In genomic region chr9:104062430-104063243, GRCm38 (mm10) we compare ENCODE assay signal across 8 mouse cellular contexts. TPM values are rescaled to one million over a fixed set of nuclear protein-coding genes. Genes with fewer than 3 reads are reported as not detected.
DNase-seq lines count a peak whose midpoint lies in the region; ATAC-seq and TF ChIP-seq lines count a peak whose summit lies in the region.

Gene Uba5 (minus strand): TSS chr9:104063134.

- H3K27ac ChIP-seq in intestine, embryonic 15.5 days, result 0 out of 2 replicates have a peak within 1 kb of the TSS, but pooled peaks have one; percentile 42
- peak within 1 kb of the TSS; percentile 28; the same call in 1 of the 2 replicates for H3K27ac ChIP-seq in limb, embryonic 14.5 days (replicated peaks; ENCODE audit: low read depth, low read length)
- H3K27ac ChIP-seq in midbrain, postnatal 0 days (ENCODE audit: low read depth, low read length), result peak within 1 kb of the TSS; percentile 80
- peak within 1 kb of the TSS; percentile 81 for H3K27ac ChIP-seq in testis, adult 2 months (ENCODE audit: control insufficient read depth, insufficient read depth, low read depth, low read length)

- peaks cover 6% of the 10 kb centered on the region for H3K4me1 ChIP-seq in intestine, embryonic 15.5 days (replicated peaks)
- H3K4me1 ChIP-seq in limb, embryonic 14.5 days (ENCODE audit: control insufficient read depth, insufficient read depth, low read length), result peaks cover 15% of the 10 kb centered on the region
- H3K4me1 ChIP-seq in midbrain, postnatal 0 days (ENCODE audit: insufficient read depth, low read length), result peaks cover 14% of the 10 kb centered on the region
- H3K4me1 ChIP-seq in testis, adult 2 months (ENCODE audit: control insufficient read depth, insufficient read depth, low read length), result peaks cover 5% of the 10 kb centered on the region

- TF ChIP-seq POLR2A in limb, embryonic 14.5 days (IDR thresholded peaks at IDR 0.05; ENCODE audit: borderline replicate concordance, extremely low read depth, insufficient read depth, insufficient read length), result peak; percentile 45; the same call in 1 of the 2 replicates
- TF ChIP-seq POLR2A in testis, adult 2 months (IDR thresholded peaks at IDR 0.05; ENCODE audit: control insufficient read depth, low read depth, low read length), result peak; percentile 58; the same call in 1 of the 2 replicates

- WGBS in intestine, embryonic 15.5 days, result under 1% methylated on average over 55 of the region's 59 CpGs
- 2% methylated on average over 46 of the region's 59 CpGs for WGBS in limb, embryonic 14.5 days
- WGBS in midbrain, postnatal 0 days, result 1% methylated on average over 57 of the region's 59 CpGs

- peak within 1 kb of the TSS; percentile 84 for H3K9ac ChIP-seq in intestine, embryonic 15.5 days
- H3K9ac ChIP-seq in limb, embryonic 14.5 days (ENCODE audit: low read depth, low read length, severe bottlenecking), result peak within 1 kb of the TSS; percentile 77
- peak within 1 kb of the TSS; percentile 85 for H3K9ac ChIP-seq in midbrain, postnatal 0 days (replicated peaks; ENCODE audit: low read length, poor library complexity, severe bottlenecking)

- DNase-seq in cerebellum, adult 8-10 months, result no peak
- peak; percentile 85 to 88 for DNase-seq in cerebellum, postnatal 10 days
- peak; percentile 67 to 71 for DNase-seq in gastrocnemius, postnatal 36 days
- DNase-seq in limb, embryonic 14.5 days (ENCODE audit: low spot score), result peak; percentile 80
- DNase-seq in midbrain, postnatal 0 days (ENCODE audit: low spot score), result peak; percentile 85

- no peaks in the 10 kb centered on the region for H3K27me3 ChIP-seq in intestine, embryonic 15.5 days (replicated peaks)
- H3K27me3 ChIP-seq in limb, embryonic 14.5 days (ENCODE audit: control insufficient read depth, insufficient read depth, low read length), result no peaks in the 10 kb centered on the region
- no peaks in the 10 kb centered on the region for H3K27me3 ChIP-seq in midbrain, postnatal 0 days (ENCODE audit: insufficient read depth, low read length)
- no peaks in the 10 kb centered on the region for H3K27me3 ChIP-seq in testis, adult 2 months (ENCODE audit: control insufficient read depth, insufficient read depth, low read length)

- peak; percentile 57; the same call in 1 of the 2 replicates for ATAC-seq in cerebellum, adult (ENCODE audit: insufficient number of reproducible peaks, low FRiP score, low TSS enrichment)
- ATAC-seq in intestine, embryonic 15.5 days, result peak; percentile 88
- ATAC-seq in limb, embryonic 14.5 days (ENCODE audit: low FRiP score, low read depth), result peak; percentile 76
- ATAC-seq in midbrain, postnatal 0 days (ENCODE audit: low FRiP score), result peak; percentile 83

- peaks cover 10% of the 10 kb centered on the region for H3K36me3 ChIP-seq in intestine, embryonic 15.5 days
- H3K36me3 ChIP-seq in limb, embryonic 14.5 days (ENCODE audit: control insufficient read depth, insufficient read depth, low read length), result peaks cover 23% of the 10 kb centered on the region
- peaks cover 19% of the 10 kb centered on the region for H3K36me3 ChIP-seq in midbrain, postnatal 0 days (ENCODE audit: insufficient read depth, low read length)
- no peaks in the 10 kb centered on the region for H3K36me3 ChIP-seq in testis, adult 2 months (ENCODE audit: control insufficient read depth, insufficient read depth, low read length)

- H3K4me3 ChIP-seq in intestine, embryonic 15.5 days (replicated peaks), result peak within 1 kb of the TSS; percentile 100
- H3K4me3 ChIP-seq in limb, embryonic 14.5 days (replicated peaks; ENCODE audit: low read length), result peak within 1 kb of the TSS; percentile 87
- H3K4me3 ChIP-seq in midbrain, postnatal 0 days (ENCODE audit: low read depth, low read length), result peak within 1 kb of the TSS; percentile 99
- peak within 1 kb of the TSS; percentile 93 for H3K4me3 ChIP-seq in testis, adult 2 months (ENCODE audit: control insufficient read depth, low read depth, low read length)

- TF ChIP-seq CTCF in midbrain, postnatal 0 days (IDR thresholded peaks at IDR 0.05), result no peak
- TF ChIP-seq CTCF in testis, adult 2 months (IDR thresholded peaks at IDR 0.05; ENCODE audit: control insufficient read depth, insufficient read depth, insufficient replicate concordance, low read depth, low read length), result no peak

- no peaks in the 10 kb centered on the region for H3K9me3 ChIP-seq in intestine, embryonic 15.5 days
- H3K9me3 ChIP-seq in limb, embryonic 14.5 days (ENCODE audit: control insufficient read depth, low read length), result no peaks in the 10 kb centered on the region
- H3K9me3 ChIP-seq in midbrain, postnatal 0 days (ENCODE audit: low read length), result no peaks in the 10 kb centered on the region

- peak within 1 kb of the TSS; percentile 93 for H3K4me2 ChIP-seq in intestine, embryonic 15.5 days (replicated peaks)
- H3K4me2 ChIP-seq in limb, embryonic 14.5 days (replicated peaks; ENCODE audit: low read depth, low read length, severe bottlenecking), result peak within 1 kb of the TSS; percentile 88
- peak within 1 kb of the TSS; percentile 83 for H3K4me2 ChIP-seq in midbrain, postnatal 0 days (ENCODE audit: low read depth, low read length, poor library complexity, severe bottlenecking)

- intact Hi-C loops in gastrocnemius, postnatal 36 days (cut with DNase I), result no loop called here

RNA-seq across cellular contexts. Expression of gene Uba5, which starts in this region (rescaled TPM):
- total RNA-seq in gastrocnemius, postnatal 36 days (2021), result 10 to 100 TPM; 10.2 to 10.8 TPM
- polyA plus RNA-seq in intestine, embryonic 15.5 days (2015; fragmentation: Nextera tagmentation; extraction: Ambion mirVana), result 46.7 and 49.6 TPM in 2 replicates
- 71.9 and 83.0 TPM in 2 replicates for polyA plus RNA-seq in limb, embryonic 14.5 days (2012; rRNA removed)
- polyA plus RNA-seq in limb, embryonic 14.5 days (2014; fragmentation: Nextera tagmentation; extraction: Ambion mirVana), result 67.4 and 72.5 TPM in 2 replicates
- 53.8 and 56.2 TPM in 2 replicates for total RNA-seq in midbrain, postnatal 0 days (2014; rRNA removed)
- polyA plus RNA-seq in midbrain, postnatal 0 days (2015; fragmentation: Nextera tagmentation; extraction: Ambion mirVana), result 68.9 and 77.7 TPM in 2 replicates
- 7.1 and 8.4 TPM in 2 replicates for polyA plus RNA-seq in testis, adult 2 months (2012; rRNA removed)

Comparison
In these comparisons a context has a peak if more than half of its experiments do, and no peak if none do; other contexts are left out.
1. H3K27ac ChIP-seq: peak in every context shown above with its lines; median percentile 81 in testis, adult 2 months; 80 in midbrain, postnatal 0 days; 42 in intestine, embryonic 15.5 days; 28 in limb, embryonic 14.5 days.